Mouse (Mus musculus): ENCODE data around the gene Rgs7. TPM values are rescaled to one million over a fixed set of nuclear protein-coding genes. Genes with fewer than 3 reads are reported as not detected.

Rgs7 gene
- polyA plus RNA-seq, 1 experiment from 2014 or later = 58.2 TPM

DNA sequence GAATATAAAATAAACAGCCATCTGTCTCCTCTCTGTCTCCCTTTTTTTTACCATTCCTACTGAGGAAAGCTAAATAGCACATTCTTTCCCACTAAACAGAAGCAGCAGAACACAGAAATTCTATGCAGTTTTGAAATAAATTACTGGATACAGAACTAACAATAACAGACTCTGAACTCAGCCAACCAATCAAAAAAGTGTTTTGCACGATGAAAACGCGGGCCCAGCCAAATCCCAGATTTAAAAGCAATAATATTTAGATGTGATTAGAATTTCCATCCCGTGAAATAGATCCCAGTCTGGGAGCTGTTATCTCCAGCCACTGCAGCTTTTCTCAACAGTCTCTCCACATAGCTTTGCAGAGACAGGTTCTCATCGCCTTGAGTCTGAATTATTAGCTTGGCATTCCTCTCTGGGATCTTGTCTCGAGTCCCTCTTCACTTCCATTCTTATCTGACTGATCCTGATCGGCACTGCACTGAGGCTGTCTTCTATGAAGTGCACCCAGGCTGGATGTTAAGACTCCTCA is 466.5 kb downstream of the Rgs7 start:
- Histone ChIP-seq H3K4me2 (ENCODE audit: low read depth, low read length) (no peak overlapping the region), H3K4me3 (ENCODE audit: low read depth, low read length) (no peak overlapping the region), H3K4me1 (ENCODE audit: control insufficient read depth, insufficient read depth, low read length) (peaks cover 8% of the 10 kb centered on the region), H3K9me3 (ENCODE audit: control insufficient read depth, low read length) (no peaks in the 10 kb centered on the region), H3K27ac (ENCODE audit: low read depth, low read length) (no peak overlapping the region), H3K9ac (replicated peaks; ENCODE audit: low read depth, low read length) (no peak overlapping the region), H3K36me3 (ENCODE audit: control insufficient read depth, insufficient read depth, low read length) (no peaks in the 10 kb centered on the region), H3K27me3 (ENCODE audit: control insufficient read depth, insufficient read depth, low read length) (no peaks in the 10 kb centered on the region)
- 84% methylated on average over 7 of the region's 7 CpGs for WGBS
- no peak for ATAC-seq (ENCODE audit: low read depth)

DNA sequence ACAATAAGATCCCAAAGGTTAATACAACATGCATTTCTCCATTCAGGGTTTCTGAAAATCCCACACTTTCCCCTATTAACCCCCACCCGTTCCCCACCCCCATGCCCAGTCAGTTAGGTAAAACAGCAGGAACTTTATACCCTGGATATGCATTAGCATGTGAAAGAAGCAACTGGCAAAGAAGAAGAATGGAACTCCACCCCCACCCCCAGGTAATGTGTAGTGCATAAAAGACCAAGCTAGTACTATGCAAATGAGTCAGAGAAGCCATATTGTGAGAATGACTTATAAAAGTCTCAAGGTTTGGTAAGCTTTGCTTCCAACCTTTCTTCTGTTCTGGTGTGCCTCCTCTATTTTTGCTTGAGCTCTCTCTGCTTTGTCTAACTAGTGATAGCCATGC is 468.2 kb downstream of the Rgs7 start:
- H3K27me3 ChIP-seq (ENCODE audit: control insufficient read depth, insufficient read depth, low read length) = no peaks in the 10 kb centered on the region
- H3K4me1 ChIP-seq (ENCODE audit: control insufficient read depth, insufficient read depth, low read length) = peaks cover 8% of the 10 kb centered on the region
- 34% methylated on average over 1 of the region's 1 CpGs for WGBS
- H3K4me2 ChIP-seq (ENCODE audit: low read depth, low read length) = no peak overlapping the region
- H3K9ac ChIP-seq (replicated peaks; ENCODE audit: low read depth, low read length) = no peak overlapping the region
- no peaks in the 10 kb centered on the region for H3K9me3 ChIP-seq (ENCODE audit: control insufficient read depth, low read length)
- no peak overlapping the region for H3K27ac ChIP-seq (ENCODE audit: low read depth, low read length)
- no peak overlapping the region for H3K4me3 ChIP-seq (ENCODE audit: low read depth, low read length)
- ATAC-seq (ENCODE audit: low read depth) = no peak
- H3K36me3 ChIP-seq (ENCODE audit: control insufficient read depth, insufficient read depth, low read length) = no peaks in the 10 kb centered on the region

Other genes with a start within 250 kb of the Rgs7 start
- 0.30 TPM in 1 of 2 replicates, not detected in the other for gene Kmo, start 127.9 kb upstream of the Rgs7 start, polyA plus RNA-seq (2014; fragmentation: Nextera tagmentation; extraction: Ambion mirVana)
- gene Fh1, start 133.1 kb upstream of the Rgs7 start, polyA plus RNA-seq (2014; fragmentation: Nextera tagmentation; extraction: Ambion mirVana) = 105 and 117 TPM in 2 replicates
- gene Opn3, start 200.3 kb upstream of the Rgs7 start, polyA plus RNA-seq (2014; fragmentation: Nextera tagmentation; extraction: Ambion mirVana) = 6.9 and 9.2 TPM in 2 replicates
- 5.6 and 6.8 TPM in 2 replicates for gene Chml, start 200.4 kb upstream of the Rgs7 start, polyA plus RNA-seq (2014; fragmentation: Nextera tagmentation; extraction: Ambion mirVana)
- gene Wdr64, start 206.1 kb upstream of the Rgs7 start, polyA plus RNA-seq (2014; fragmentation: Nextera tagmentation; extraction: Ambion mirVana) = not detected in 2 replicates

Data from neural tube, embryonic 14.5 days (tissue).